Mouse (Mus musculus): ENCODE data around the gene Ddx49.

Gene Ddx49

DNA sequence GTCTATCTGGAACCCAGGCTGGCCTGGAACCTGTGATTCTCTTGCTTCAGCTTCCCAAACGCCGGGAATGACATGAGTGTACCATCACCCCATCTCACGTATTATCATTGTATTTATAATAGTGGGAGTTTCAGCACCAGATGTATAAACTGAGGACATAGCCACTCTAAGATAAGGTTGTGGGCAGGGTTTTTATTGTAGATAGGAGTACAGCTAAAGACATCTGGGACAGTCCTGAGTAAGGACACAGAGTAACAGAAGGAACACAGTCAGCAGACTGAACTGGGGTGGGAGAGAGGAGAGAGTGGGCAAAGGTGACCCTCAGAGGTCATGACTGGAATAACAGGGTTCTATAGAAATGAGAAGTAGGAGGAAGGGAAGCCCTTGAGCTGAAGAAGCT lies 34.6 kb downstream of the Ddx49 start:
- no peak for DNase-seq (ENCODE audit: low spot score)

DNA sequence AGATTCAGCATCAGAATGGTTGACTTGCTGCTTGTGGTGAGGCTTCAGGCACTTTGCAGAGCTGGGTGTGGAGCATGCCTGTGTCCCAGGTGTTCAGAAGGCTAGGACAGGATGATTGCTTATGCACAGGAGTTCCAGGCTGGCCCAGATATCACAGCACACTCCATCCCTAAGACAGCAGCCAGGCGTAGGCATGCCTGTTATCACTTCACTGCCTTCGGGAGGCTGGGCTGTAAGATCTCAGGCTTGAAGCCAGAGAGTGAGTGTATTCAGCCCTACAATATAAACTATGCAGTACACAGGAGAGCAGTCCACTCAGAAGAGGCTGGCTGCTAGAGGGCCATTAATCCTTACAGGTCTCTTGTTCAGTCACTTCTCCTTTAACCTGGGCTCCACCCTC lies 43.2 kb downstream of the Ddx49 start:
- no peak for DNase-seq (ENCODE audit: low spot score)

DNA sequence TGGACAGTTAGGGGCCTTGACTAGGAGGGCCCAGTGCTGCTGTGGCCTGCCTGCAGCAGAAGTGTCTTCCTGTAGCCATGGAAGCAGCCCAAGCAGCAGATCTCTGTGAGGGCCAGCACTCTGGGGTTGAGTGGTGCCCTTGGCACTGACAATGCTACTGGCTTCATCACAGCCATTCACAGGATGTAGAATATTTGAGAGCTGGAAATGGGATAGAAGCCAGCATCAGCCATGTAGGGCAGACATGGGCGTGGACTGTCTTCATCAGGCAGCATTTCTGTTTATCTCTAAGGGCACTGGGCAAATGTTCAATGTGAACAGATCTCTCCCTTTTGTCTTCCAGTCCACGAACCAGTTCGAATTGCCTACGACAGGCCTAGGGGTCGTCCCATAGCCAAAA lies 43.7 kb downstream of the Ddx49 start:
- no peak for DNase-seq (ENCODE audit: low spot score)

DNA sequence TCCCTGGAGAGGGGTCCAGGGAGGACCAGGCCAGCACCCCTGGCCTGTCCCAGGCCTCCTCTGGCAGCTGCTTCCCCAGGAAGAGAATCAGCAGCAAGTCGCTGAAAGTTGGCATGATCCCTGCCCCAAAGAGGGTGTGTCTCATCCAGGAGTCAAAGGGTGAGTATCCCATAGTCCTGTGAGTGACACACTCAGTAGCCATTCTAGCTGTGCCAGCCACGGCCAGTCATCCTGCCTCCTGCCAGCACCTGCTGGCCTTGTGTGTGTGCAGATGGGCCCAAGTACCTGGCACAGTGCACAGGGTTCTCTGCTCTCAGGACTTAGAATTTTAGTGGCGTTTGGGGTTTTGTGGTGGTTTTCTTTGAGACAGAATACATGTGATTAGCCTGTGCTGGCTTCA lies 44.8 kb downstream of the Ddx49 start:
- no peak for DNase-seq (ENCODE audit: low spot score)

DNA sequence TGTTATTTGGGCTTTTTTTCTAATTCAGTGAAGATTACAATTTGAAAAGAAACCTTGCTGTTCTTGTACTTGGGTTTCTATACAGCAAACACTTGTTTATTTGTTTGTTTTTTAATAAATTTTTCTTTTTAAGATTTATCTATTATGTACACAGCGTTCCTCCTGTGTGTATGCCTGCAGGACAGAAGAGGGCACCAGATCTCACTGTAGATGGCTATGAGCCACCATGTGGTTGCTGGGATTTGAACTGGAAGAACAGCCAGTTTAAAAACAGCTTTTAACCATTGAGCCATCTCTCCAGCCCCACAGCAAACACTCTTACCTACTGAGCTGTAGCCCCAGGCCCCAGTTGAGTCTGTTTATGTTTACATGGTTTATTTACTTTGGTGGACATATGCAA lies 47.7 kb downstream of the Ddx49 start:
- no peak for DNase-seq (ENCODE audit: low spot score)

DNA sequence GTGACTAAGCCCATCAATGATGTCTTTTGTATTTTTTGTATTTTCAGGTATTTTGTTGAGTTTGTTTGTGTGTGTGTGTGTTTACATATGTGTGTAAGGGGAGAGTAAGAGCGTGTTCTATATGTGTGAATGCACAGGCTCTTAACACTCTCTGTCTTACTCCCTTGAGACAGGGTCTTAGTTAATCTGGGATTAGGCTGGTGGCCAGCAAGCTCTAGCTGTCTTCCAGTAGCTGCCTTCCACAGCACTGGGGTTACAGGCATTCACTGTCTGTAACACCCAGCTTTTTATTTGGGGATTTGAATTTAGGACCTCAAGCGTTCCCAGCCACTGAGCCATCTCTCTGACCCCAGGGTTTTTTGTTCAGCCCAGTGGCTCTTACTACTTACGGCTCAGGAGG lies 54.4 kb downstream of the Ddx49 start:
- no peak for DNase-seq (ENCODE audit: low spot score)

DNA sequence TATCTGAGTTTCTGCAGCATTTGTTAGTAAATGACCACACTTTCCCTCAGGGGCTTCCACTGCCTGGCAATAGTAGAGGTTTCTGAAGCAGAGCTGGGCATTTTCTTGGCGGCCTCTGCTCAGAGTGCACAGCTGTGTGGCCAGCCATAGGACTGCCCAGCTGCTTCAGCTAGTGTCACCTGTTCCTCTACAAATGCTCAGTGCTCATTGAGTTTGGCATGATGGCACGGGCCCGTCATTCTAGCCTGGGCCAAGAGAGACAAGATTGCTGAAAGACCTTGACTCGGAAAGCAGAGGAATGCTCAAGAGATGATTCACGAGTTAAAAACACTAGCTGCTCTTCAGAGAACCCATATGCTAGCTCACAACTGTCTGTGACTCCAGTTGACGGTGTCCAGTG lies 55.7 kb downstream of the Ddx49 start:
- no peak for DNase-seq (ENCODE audit: low spot score)
